9 mouse cellular contexts compared by ENCODE assay signal in genomic region chr11:16259876-16260275, GRCm38 (mm10). TPM values are rescaled to one million over a fixed set of nuclear protein-coding genes. Genes with fewer than 3 reads are reported as not detected.
A peak's percentile ranks its signal among the peaks of the same experiment; 100 is the strongest.
DNase-seq lines count a peak whose midpoint lies in the region; ATAC-seq lines count a peak whose summit lies in the region.
"Had no signal": no experiment of that assay in that cellular context is flagged by ENCODE, and none has a peak within 500 bp of the region (broad histone marks: within the 10 kb centered on the region; RNA-seq: fewer than 3 reads in every experiment).

No protein-coding gene starts in this region.

- 35% methylated on average over 9 of the region's 9 CpGs for WGBS in forebrain, embryonic 16.5 days
- 21% methylated on average over 9 of the region's 9 CpGs for WGBS in midbrain, embryonic 12.5 days

- no peaks in the 10 kb centered on the region for H3K9me3 ChIP-seq in forebrain, embryonic 16.5 days (ENCODE audit: control insufficient read depth, low read length)
- no peaks in the 10 kb centered on the region for H3K9me3 ChIP-seq in midbrain, embryonic 12.5 days

- no peak for ATAC-seq in forebrain, embryonic 16.5 days
- no peak for ATAC-seq in midbrain, embryonic 12.5 days (ENCODE audit: low FRiP score, low read depth)

- peak overlapping the region; percentile 33 for H3K9ac ChIP-seq in forebrain, embryonic 16.5 days (replicated peaks; ENCODE audit: low read depth, low read length)
- H3K9ac ChIP-seq in midbrain, embryonic 12.5 days (replicated peaks) = no peak overlapping the region
- H3K9ac ChIP-seq: liver, embryonic 14.5 days had no signal

- no peaks in the 10 kb centered on the region for H3K27me3 ChIP-seq in forebrain, embryonic 16.5 days (replicated peaks; ENCODE audit: control insufficient read depth, insufficient read depth, low read length)
- H3K27me3 ChIP-seq in midbrain, embryonic 12.5 days = peaks cover 38% of the 10 kb centered on the region

- peak; percentile 31 to 32 for DNase-seq in left cerebral cortex, postnatal 25 days (ENCODE audit: low spot score in 2 of 2)
- DNase-seq in left cerebral cortex, adult 11 months (ENCODE audit: low spot score) = no peak
- peak; percentile 17 for DNase-seq in telencephalon, adult 2 months (ENCODE audit: low read depth, low spot score)
- no peak for DNase-seq in adrenal gland, adult 2 months
- no peak for DNase-seq in cerebellum, adult 11 months
- DNase-seq: thymus, adult 18-20 months had no signal

- H3K36me3 ChIP-seq in forebrain, embryonic 16.5 days (ENCODE audit: control insufficient read depth, insufficient read depth) = peaks cover 2% of the 10 kb centered on the region; the same call in 1 of the 2 replicates
- no peaks in the 10 kb centered on the region for H3K36me3 ChIP-seq in midbrain, embryonic 12.5 days

- H3K27ac ChIP-seq in forebrain, embryonic 16.5 days (ENCODE audit: low read length) = peak overlapping the region; percentile 35
- H3K27ac ChIP-seq in midbrain, embryonic 12.5 days (replicated peaks) = no peak overlapping the region
- H3K27ac ChIP-seq: liver, embryonic 14.5 days had no signal

- peak overlapping the region; percentile 57 for H3K4me3 ChIP-seq in forebrain, embryonic 16.5 days (replicated peaks; ENCODE audit: low read length)
- H3K4me3 ChIP-seq in midbrain, embryonic 12.5 days = peak overlapping the region; percentile 12; the same call in 1 of the 2 replicates

- H3K4me2 ChIP-seq in forebrain, embryonic 16.5 days (ENCODE audit: low read length) = peak overlapping the region; percentile 65
- peak overlapping the region; percentile 73 for H3K4me2 ChIP-seq in midbrain, embryonic 12.5 days (replicated peaks)

- H3K4me1 ChIP-seq in forebrain, embryonic 16.5 days (replicated peaks; ENCODE audit: control insufficient read depth, insufficient read depth, low read length) = peaks cover 23% of the 10 kb centered on the region
- H3K4me1 ChIP-seq in midbrain, embryonic 12.5 days = peaks cover 17% of the 10 kb centered on the region

- intact Hi-C loops in left cerebral cortex, postnatal 25 days (cut with DNase I) = loop anchor here (2.0 kb wide), 1 partner anchor 143 kb away; no protein-coding TSS in a partner anchor

RNA-seq across cellular contexts. Expression of gene Vstm2a, which starts 2.4 kb away (rescaled TPM):
- 100 to 1,000 TPM; 144 TPM for total RNA-seq in left cerebral cortex, postnatal 25 days (2021)
- polyA plus RNA-seq in forebrain, embryonic 16.5 days (2015; fragmentation: Nextera tagmentation; extraction: Ambion mirVana) = 53.4 and 63.1 TPM in 2 replicates
- 9.7 and 9.9 TPM in 2 replicates for polyA plus RNA-seq in midbrain, embryonic 12.5 days (2016; fragmentation: Nextera tagmentation; extraction: Ambion mirVana)
- under 1 TPM; 0.14 to 0.63 TPM for total RNA-seq in adrenal gland, adult 2 months (2021)
- polyA plus RNA-seq in adrenal gland, adult 2 months (2012; rRNA removed) = not detected in 2 replicates

Comparison
In these comparisons a context has a peak if more than half of its experiments do, and no peak if none do; other contexts are left out.
1. DNase-seq: peak in left cerebral cortex, postnatal 25 days (2 of 2) and telencephalon, adult 2 months (single experiment); none in left cerebral cortex, adult 11 months (single experiment), adrenal gland, adult 2 months (single experiment) and cerebellum, adult 11 months (single experiment).
2. RNA of gene Vstm2a, which starts 2.4 kb away (polyA plus RNA-seq): 53.4 to 63.1 TPM in forebrain, embryonic 16.5 days and 9.7 to 9.9 TPM in midbrain, embryonic 12.5 days; not detected in adrenal gland, adult 2 months; every median in the first group is over 10 times any median in the second.